Mouse (Mus musculus) ES-Bruce4 (cell line): ENCODE results near the gene Ghr. TPM values are rescaled to one million over a fixed set of nuclear protein-coding genes. Genes with fewer than 3 reads are reported as not detected.

Source experiments
- H3K27ac ChIP-seq: 2 replicates; pipeline ENCODE4 v1.5.1; 2012; ENCODE audit warnings: low read length, inconsistent platforms; ENCODE audit not compliant: insufficient read depth
- H3K27me3 ChIP-seq: 2 replicates; pipeline ENCODE4 v1.6.1; 2012; ENCODE audit warnings: mild to moderate bottlenecking, low read length, inconsistent platforms; ENCODE audit not compliant: control insufficient read depth, poor library complexity, insufficient read depth, severe bottlenecking
- H3K36me3 ChIP-seq: 2 replicates; pipeline ENCODE4 v1.6.1; 2012; ENCODE audit warnings: inconsistent platforms, mild to moderate bottlenecking, low read length, moderate library complexity; ENCODE audit not compliant: control insufficient read depth, poor library complexity, insufficient read depth, severe bottlenecking
- H3K4me1 ChIP-seq: one replicate; pipeline ENCODE4 v1.8.1; 2011; ENCODE audit warnings: low read length; ENCODE audit not compliant: control insufficient read depth, insufficient read depth
- H3K4me3 ChIP-seq: 2 replicates; pipeline ENCODE4 v1.5.1; 2011; ENCODE audit warnings: low read depth, mild to moderate bottlenecking, low read length
- H3K9ac ChIP-seq: 2 replicates; pipeline ENCODE4 v1.6.1; 2012; ENCODE audit warnings: low read depth, mild to moderate bottlenecking, inconsistent platforms; ENCODE audit not compliant: poor library complexity, severe bottlenecking
- H3K9me3 ChIP-seq: replicated peaks from 2 replicates; pipeline ENCODE4 v1.6.1; 2012; ENCODE audit warnings: mild to moderate bottlenecking, low read length, inconsistent platforms; ENCODE audit not compliant: control insufficient read depth, poor library complexity, insufficient read depth, severe bottlenecking
- CTCF ChIP-seq: IDR thresholded peaks from one replicate; pipeline ENCODE4 v1.8.1; 2011; ENCODE audit warnings: low read depth, low read length
- EP300 ChIP-seq: IDR thresholded peaks from 2 replicates; pipeline ENCODE4 v1.6.1; 2011; ENCODE audit warnings: low read depth, low read length; ENCODE audit not compliant: insufficient read depth
- POLR2A ChIP-seq: IDR thresholded peaks from one replicate; pipeline ENCODE4 v1.8.1; 2011; ENCODE audit warnings: low read length; ENCODE audit not compliant: insufficient read depth
- polyA plus RNA-seq: library from polyadenylated mRNA; stranded (reverse); fragments of >200 nt; gene quantifications from 2 replicates; pipeline ENCODE4 v1.2.4, GENCODE M21; 2011; ENCODE audit warnings: low read depth; ENCODE audit not compliant: missing spikeins, insufficient read depth, insufficient read length

Gene Ghr
- polyA plus RNA-seq, 1 experiment = 40.5 TPM

DNA sequence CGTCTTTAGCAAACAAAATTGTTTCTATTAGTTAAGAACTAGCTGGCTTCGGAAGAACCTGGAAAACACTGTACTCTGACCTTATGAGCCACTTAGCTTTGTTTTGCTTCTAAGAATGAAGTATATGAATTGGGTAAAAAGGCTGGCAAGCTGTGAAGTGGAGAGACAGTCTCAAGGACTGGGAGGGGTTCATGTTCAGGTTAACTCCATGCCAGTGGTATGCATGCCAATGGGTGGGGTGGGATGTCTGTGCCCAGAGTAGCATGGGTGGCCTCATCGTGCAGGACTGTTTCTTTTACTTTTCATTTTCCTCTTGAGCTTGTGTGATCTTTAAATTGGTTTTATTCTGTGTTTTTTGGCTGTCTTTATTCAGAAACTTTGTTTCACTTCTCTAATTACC, 165.6 kb downstream of the Ghr start:
- H3K4me1 ChIP-seq = no peaks in the 10 kb centered on the region
- H3K9ac ChIP-seq = no peak overlapping the region
- no peaks in the 10 kb centered on the region for H3K9me3 ChIP-seq
- no peak overlapping the region for H3K27ac ChIP-seq
- no peak overlapping the region for H3K4me3 ChIP-seq
- no peaks in the 10 kb centered on the region for H3K27me3 ChIP-seq
- TF ChIP-seq CTCF (no peak), POLR2A (no peak), EP300 (no peak)
- no peaks in the 10 kb centered on the region for H3K36me3 ChIP-seq

DNA sequence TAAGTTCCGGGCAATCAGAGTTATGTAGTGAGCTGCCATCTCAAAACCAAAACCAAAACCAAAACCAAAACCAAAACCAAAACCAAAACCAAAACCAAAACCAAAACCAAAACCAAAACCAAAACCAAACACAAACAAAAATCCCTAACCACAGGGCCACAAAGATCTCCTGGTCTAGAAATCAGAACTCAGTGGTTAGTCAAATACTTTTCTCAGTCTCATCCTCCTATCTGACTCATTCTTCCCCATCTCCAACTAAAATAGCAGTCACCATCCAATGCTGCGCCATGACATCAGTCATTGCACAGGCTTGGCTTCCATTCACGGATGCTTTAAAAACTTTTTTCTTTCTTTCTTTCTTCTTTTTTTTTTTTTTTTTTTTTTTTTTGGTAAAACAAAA, 170.2 kb downstream of the Ghr start:
- Histone ChIP-seq H3K27ac (no peak overlapping the region), H3K9ac (no peak overlapping the region), H3K27me3 (no peaks in the 10 kb centered on the region), H3K9me3 (no peaks in the 10 kb centered on the region), H3K4me3 (no peak overlapping the region), H3K36me3 (no peaks in the 10 kb centered on the region), H3K4me1 (no peaks in the 10 kb centered on the region)
- TF ChIP-seq EP300 (no peak), POLR2A (no peak)

DNA sequence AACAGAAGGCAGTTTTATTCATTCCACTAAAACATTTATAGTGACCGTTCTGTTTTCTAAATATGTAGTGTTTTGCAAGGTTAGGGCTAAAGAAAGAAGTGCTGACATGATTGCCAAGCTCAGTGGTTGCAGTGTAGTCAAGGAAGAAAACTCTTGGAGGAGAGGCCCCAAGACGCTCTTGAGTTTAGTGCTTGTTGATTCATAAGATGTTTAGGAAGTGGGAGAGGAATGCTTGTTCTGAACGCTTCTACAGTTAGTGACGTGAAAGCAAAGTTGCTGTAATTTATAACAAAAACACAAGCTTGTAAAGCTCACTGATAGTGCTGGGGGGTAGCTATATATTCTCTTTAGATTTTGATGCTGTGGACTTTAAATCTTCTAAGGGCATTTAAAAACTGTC, 174.8 kb downstream of the Ghr start:
- H3K27ac ChIP-seq = no peak overlapping the region
- H3K4me3 ChIP-seq = no peak overlapping the region
- TF ChIP-seq EP300 (no peak), CTCF (no peak), POLR2A (no peak)

DNA sequence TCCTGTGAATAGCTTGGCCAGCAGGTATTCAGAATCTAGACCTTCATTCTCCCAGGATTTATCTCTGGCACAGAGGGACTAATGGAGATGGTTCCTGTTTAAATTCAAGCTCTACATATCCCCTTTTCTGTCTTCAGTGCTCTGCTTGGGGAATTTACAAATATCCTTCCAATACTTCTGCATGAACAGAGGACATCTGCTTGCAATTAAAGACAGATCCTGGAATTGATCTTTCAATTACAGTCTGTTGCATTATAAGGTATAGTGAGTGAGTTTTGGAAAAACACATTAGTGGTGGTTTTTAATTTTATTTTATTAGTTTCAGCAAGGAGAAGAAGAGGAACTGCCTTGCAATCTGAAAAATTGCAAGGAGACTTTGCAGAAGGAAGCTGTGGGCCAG, 184.1 kb downstream of the Ghr start:
- Histone ChIP-seq H3K27me3 (no peaks in the 10 kb centered on the region), H3K4me1 (no peaks in the 10 kb centered on the region), H3K9me3 (no peaks in the 10 kb centered on the region), H3K4me3 (no peak overlapping the region), H3K27ac (no peak overlapping the region), H3K9ac (no peak overlapping the region), H3K36me3 (no peaks in the 10 kb centered on the region)
- no peak for TF ChIP-seq EP300
- TF ChIP-seq POLR2A = no peak
- TF ChIP-seq CTCF = no peak

More for the DNA sequence above, 174.8 kb downstream of the Ghr start:
- no peaks in the 10 kb centered on the region for H3K9me3 ChIP-seq
- H3K4me1 ChIP-seq = no peaks in the 10 kb centered on the region
- H3K27me3 ChIP-seq = no peaks in the 10 kb centered on the region
- H3K36me3 ChIP-seq = no peaks in the 10 kb centered on the region
- no peak overlapping the region for H3K9ac ChIP-seq

DNA sequence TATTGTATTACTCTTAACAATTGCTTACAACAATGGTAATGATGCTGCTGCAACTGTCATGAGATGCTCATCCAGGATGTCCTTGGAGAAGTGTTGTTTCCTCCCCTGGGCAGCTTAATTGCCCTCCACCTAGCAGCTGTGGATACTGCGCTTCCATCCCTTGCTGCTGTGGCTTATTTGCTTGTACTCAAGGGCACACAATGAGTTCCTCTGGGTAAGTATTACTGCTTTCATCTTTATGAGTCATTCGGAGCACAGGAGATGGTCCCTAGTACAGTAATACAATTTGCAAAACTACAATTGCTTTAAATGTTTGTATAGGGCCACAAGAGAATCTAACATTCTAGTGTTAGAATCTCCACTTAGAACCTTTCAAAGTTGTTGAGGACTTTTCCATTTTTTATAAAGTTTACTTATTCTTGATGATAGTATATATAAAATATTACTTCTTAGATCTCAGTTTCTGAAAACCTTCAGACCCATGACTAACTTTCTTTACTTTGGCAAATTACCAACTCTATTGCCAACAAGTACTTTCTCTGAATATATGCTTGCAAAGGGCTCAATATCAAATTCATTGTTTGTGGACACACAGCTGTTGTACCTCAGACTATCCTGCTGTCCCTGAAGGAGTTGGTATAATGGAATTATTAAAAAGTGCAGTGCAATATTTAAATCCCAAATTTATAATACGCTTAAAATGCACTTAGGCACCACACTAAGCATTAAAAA, 185.8 kb downstream of the Ghr start:
- no peaks in the 10 kb centered on the region for H3K36me3 ChIP-seq
- H3K27ac ChIP-seq = no peak overlapping the region
- no peak for TF ChIP-seq POLR2A
- no peak for TF ChIP-seq EP300
- TF ChIP-seq CTCF = no peak
- no peaks in the 10 kb centered on the region for H3K27me3 ChIP-seq
- no peaks in the 10 kb centered on the region for H3K9me3 ChIP-seq
- H3K4me1 ChIP-seq = no peaks in the 10 kb centered on the region
- H3K4me3 ChIP-seq = no peak overlapping the region
- H3K9ac ChIP-seq = no peak overlapping the region

DNA sequence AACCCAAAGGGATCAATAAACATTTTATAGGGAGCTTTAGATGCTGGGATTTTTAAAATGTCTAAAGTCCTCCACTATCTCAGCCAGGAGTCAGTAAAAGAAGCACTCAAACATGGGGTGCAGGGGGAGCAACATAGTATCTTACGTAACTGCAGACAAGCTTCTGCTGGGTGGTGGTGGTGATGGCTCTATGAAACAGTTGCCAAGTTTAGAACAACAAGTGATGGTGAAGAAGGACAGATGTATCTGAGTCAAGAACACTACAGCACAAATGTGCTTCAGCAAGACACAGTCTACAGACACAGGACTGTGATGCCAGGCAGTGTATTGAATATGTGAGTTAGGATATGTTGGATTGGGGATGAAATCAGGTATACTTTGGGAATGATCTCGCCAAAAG, 187.1 kb downstream of the Ghr start:
- no peaks in the 10 kb centered on the region for H3K36me3 ChIP-seq
- no peaks in the 10 kb centered on the region for H3K9me3 ChIP-seq
- TF ChIP-seq EP300 = no peak
- no peak for TF ChIP-seq CTCF
- TF ChIP-seq POLR2A = no peak
- no peak overlapping the region for H3K27ac ChIP-seq
- no peaks in the 10 kb centered on the region for H3K27me3 ChIP-seq
- no peaks in the 10 kb centered on the region for H3K4me1 ChIP-seq
- H3K4me3 ChIP-seq = no peak overlapping the region
- no peak overlapping the region for H3K9ac ChIP-seq
